Mouse (Mus musculus) cortical plate, adult 2 months (tissue): ENCODE results near the gene Gpam.

Experiments used
- CTCF ChIP-seq: fragments of 200-500 bp; IDR thresholded peaks from 2 replicates; pipeline ENCODE4 v1.5.1; 2011; ENCODE audit warnings: mild to moderate bottlenecking, control low read depth, low read length; ENCODE audit not compliant: insufficient read depth; ENCODE audit errors: extremely low read depth
- POLR2A ChIP-seq: fragments of 200-500 bp; IDR thresholded peaks from 2 replicates; pipeline ENCODE4 v1.6.1; 2011; ENCODE audit warnings: mild to moderate bottlenecking, low read length, control low read depth; ENCODE audit not compliant: insufficient read depth; ENCODE audit errors: extremely low read depth

DNA sequence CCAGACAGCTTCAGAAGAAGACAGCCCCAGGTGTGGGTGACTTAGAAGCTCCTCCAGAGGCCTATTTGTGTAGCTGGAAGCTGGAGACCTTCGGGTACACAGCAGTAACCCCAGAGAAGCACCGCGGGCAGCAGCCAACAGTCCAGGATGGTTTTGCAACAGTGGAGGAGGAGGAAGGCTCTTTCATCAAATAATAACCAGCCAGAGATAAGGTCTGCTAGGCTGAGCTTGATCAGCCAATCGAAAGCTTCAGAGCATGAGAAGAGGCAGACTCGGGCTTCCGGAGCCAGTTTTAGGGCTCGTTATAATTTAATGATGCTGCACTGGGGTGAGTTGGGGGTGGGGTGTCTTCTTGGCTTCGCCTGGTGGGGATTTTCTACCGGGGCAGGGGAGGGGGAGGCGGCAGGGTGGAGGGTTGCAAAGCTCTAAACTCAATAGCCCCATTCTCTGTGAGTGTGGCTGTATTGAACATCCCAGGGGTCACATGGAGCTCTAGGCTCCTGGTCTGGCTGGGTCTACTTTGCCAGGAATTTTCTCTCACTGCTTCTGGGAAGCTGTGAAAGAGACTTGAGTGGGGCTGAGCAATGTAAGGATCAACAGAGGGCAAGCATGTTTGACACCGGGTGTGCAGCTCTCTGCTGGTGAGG, at the start of gene Gpam:
- TF ChIP-seq CTCF (no peak), POLR2A (no peak)
